Mouse (Mus musculus): ENCODE data around the gene Thap4. TPM values are rescaled to one million over a fixed set of nuclear protein-coding genes. Genes with fewer than 3 reads are reported as not detected.

The Thap4 gene
- polyA plus RNA-seq, 1 experiment from 2014 or later, result 13.0 TPM

DNA sequence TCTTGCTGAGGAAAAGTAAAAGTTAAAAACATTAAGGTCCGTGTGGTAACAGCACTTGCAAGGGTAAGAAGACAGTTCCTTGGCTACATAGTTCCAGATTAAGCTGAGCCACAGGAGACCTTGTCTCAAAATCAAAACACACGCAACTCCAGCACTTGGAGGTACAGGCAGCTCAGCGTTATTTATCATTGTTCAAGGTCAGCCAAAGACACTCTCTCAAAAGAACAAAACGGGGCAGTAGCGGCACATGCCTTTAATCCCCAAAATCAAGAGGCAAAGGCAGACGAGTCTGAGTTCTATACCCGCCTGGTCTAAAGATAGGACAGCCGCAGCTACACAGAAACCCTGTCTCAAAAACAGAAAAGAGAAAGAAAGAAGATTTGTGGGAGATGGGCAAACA lies 41.2 kb upstream of the Thap4 start:
- H3K27me3 ChIP-seq (ENCODE audit: insufficient read depth, low read length), result no peaks in the 10 kb centered on the region

DNA sequence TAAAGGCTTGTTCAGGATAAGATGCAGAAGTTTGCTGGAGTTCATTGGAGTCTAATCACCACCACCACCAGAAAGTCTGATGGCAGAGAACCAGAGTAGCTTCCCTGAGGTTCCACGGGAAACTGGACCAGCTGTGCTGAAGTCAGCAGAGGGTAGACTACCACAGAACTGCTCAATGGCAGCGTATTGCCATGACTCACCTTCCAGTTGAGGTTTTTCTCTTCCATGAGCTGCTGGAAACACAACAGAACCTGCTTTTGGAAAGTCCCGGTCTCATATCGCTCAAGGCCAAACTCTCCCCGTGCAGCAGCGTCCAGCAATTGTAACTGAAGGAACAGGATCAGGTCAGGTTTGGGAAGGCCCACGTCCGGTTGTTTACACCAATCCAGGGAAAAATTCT lies 39.9 kb upstream of the Thap4 start:
- Histone ChIP-seq H3K27ac (ENCODE audit: low read depth) (no peak overlapping the region), H3K27me3 (ENCODE audit: insufficient read depth, low read length) (no peaks in the 10 kb centered on the region), H3K9me3 (ENCODE audit: low read length) (no peaks in the 10 kb centered on the region), H3K4me3 (ENCODE audit: low read depth, low read length) (no peak overlapping the region), H3K4me1 (ENCODE audit: insufficient read depth) (no peaks in the 10 kb centered on the region), H3K9ac (replicated peaks) (no peak overlapping the region), H3K4me2 (ENCODE audit: low read depth, low read length) (no peak overlapping the region), H3K36me3 (replicated peaks; ENCODE audit: insufficient read depth, low read length) (peaks cover 57% of the 10 kb centered on the region)
- WGBS (ENCODE audit: insufficient replicate concordance), result 94% methylated on average over 8 of the region's 8 CpGs
- ATAC-seq, result no peak
- no peak for TF ChIP-seq CTCF (IDR thresholded peaks at IDR 0.05; ENCODE audit: low read depth)
- no peak for TF ChIP-seq EP300 (IDR thresholded peaks at IDR 0.05; ENCODE audit: low read depth)
- no peak for DNase-seq

More for the DNA sequence above, 41.2 kb upstream of the Thap4 start:
- TF ChIP-seq CTCF (IDR thresholded peaks at IDR 0.05; ENCODE audit: low read depth), result no peak
- no peak for TF ChIP-seq EP300 (IDR thresholded peaks at IDR 0.05; ENCODE audit: low read depth)
- H3K4me3 ChIP-seq (ENCODE audit: low read depth, low read length), result no peak overlapping the region
- H3K9me3 ChIP-seq (ENCODE audit: low read length), result no peaks in the 10 kb centered on the region
- H3K36me3 ChIP-seq (replicated peaks; ENCODE audit: insufficient read depth, low read length), result peaks cover 47% of the 10 kb centered on the region
- no peak overlapping the region for H3K27ac ChIP-seq (ENCODE audit: low read depth)
- DNase-seq, result no peak
- no peak for ATAC-seq
- peaks cover 2% of the 10 kb centered on the region for H3K4me1 ChIP-seq (ENCODE audit: insufficient read depth)
- H3K4me2 ChIP-seq (ENCODE audit: low read depth, low read length), result no peak overlapping the region
- no peak overlapping the region for H3K9ac ChIP-seq (replicated peaks)
- WGBS (ENCODE audit: insufficient replicate concordance), result 80% methylated on average over 8 of the region's 8 CpGs

DNA sequence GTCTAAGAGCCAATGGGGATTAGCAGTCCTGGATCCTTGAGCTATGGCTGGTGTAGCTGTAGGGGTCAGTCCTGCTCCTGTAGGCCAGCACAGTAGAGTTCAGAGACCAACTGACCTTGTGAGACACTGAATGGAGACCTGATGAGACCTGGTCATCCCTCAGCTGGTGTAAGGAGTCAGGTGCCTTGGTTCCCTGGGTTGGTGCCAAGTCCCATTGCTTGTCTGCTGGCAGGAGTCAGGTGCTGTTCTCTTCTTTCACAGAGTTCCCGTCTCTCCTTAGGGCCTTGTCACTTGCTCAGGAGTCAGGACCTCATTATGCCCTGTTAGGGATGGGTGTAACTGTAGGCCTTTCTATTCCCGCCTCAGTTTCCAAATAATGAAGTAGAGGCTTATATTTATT lies 32.2 kb upstream of the Thap4 start:
- Histone ChIP-seq H3K4me3 (ENCODE audit: low read depth, low read length) (no peak overlapping the region), H3K9ac (replicated peaks) (no peak overlapping the region), H3K27ac (ENCODE audit: low read depth) (no peak overlapping the region), H3K36me3 (replicated peaks; ENCODE audit: insufficient read depth, low read length) (peaks cover 72% of the 10 kb centered on the region), H3K4me1 (ENCODE audit: insufficient read depth) (no peaks in the 10 kb centered on the region), H3K27me3 (ENCODE audit: insufficient read depth, low read length) (no peaks in the 10 kb centered on the region), H3K4me2 (ENCODE audit: low read depth, low read length) (no peak overlapping the region), H3K9me3 (ENCODE audit: low read length) (no peaks in the 10 kb centered on the region)
- WGBS (ENCODE audit: insufficient replicate concordance), result 90% methylated on average over 2 of the region's 2 CpGs
- DNase-seq, result no peak
- ATAC-seq, result no peak
- TF ChIP-seq CTCF (IDR thresholded peaks at IDR 0.05; ENCODE audit: low read depth) (no peak), EP300 (IDR thresholded peaks at IDR 0.05; ENCODE audit: low read depth) (no peak)

DNA sequence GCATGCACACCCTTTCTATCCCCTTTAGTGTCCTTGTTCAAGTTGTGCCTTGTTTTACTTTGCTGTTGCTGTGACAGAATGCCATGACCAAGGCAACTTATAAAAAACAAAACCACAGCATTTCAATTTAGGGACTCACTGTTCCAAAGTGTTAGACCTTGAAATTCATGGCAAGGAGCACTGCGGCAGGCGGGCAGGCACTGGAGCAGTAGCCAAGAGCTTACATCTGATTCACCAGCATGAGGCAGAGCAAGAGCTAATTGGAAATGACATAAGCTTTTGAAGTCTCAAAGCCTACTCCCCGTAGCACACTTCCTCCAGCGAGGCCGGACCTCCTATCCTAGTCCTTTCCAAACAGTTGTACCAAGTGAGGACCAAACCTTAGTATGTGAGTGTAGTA lies 22.0 kb upstream of the Thap4 start:
- no peaks in the 10 kb centered on the region for H3K9me3 ChIP-seq (ENCODE audit: low read length)
- DNase-seq (no peak), ATAC-seq (no peak)
- no peak overlapping the region for H3K4me2 ChIP-seq (ENCODE audit: low read depth, low read length)
- H3K36me3 ChIP-seq (replicated peaks; ENCODE audit: insufficient read depth, low read length), result peaks cover 68% of the 10 kb centered on the region
- 94% methylated on average over 5 of the region's 5 CpGs for WGBS (ENCODE audit: insufficient replicate concordance)
- H3K27me3 ChIP-seq (ENCODE audit: insufficient read depth, low read length), result no peaks in the 10 kb centered on the region
- H3K27ac ChIP-seq (ENCODE audit: low read depth), result no peak overlapping the region
- H3K4me1 ChIP-seq (ENCODE audit: insufficient read depth), result no peaks in the 10 kb centered on the region
- H3K4me3 ChIP-seq (ENCODE audit: low read depth, low read length), result no peak overlapping the region
- TF ChIP-seq CTCF (IDR thresholded peaks at IDR 0.05; ENCODE audit: low read depth), result no peak
- no peak for TF ChIP-seq EP300 (IDR thresholded peaks at IDR 0.05; ENCODE audit: low read depth)
- H3K9ac ChIP-seq (replicated peaks), result no peak overlapping the region

DNA sequence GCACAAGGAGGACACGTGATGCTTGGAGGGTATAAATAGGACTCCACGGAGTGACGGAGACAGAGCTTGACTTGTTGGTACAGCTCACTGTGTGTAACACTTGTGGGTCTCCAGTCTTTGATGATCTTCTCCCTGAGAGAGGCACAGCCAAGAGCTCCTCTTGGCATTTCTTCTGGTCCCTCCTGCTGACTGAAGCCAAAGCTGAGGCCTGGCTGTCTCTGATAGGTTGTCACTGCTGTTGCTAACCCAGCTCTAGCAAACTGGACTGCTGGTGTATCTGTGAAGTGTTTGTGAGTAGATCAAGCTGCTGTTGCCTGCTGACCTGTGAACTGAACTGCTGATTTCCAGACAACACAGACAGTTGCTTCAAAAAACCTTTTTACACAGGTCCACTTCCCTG lies 15.2 kb upstream of the Thap4 start:
- Histone ChIP-seq H3K4me2 (ENCODE audit: low read depth, low read length) (no peak overlapping the region), H3K4me1 (ENCODE audit: insufficient read depth) (no peaks in the 10 kb centered on the region; the same call in 1 of the 2 replicates), H3K4me3 (ENCODE audit: low read depth, low read length) (no peak overlapping the region), H3K9ac (replicated peaks) (no peak overlapping the region), H3K9me3 (ENCODE audit: low read length) (no peaks in the 10 kb centered on the region), H3K27ac (ENCODE audit: low read depth) (no peak overlapping the region), H3K36me3 (replicated peaks; ENCODE audit: insufficient read depth, low read length) (peaks cover 29% of the 10 kb centered on the region), H3K27me3 (ENCODE audit: insufficient read depth, low read length) (no peaks in the 10 kb centered on the region)
- no peak for ATAC-seq
- WGBS (ENCODE audit: insufficient replicate concordance), result 95% methylated on average over 3 of the region's 3 CpGs
- DNase-seq, result no peak
- TF ChIP-seq EP300 (IDR thresholded peaks at IDR 0.05; ENCODE audit: low read depth), result no peak
- TF ChIP-seq CTCF (IDR thresholded peaks at IDR 0.05; ENCODE audit: low read depth), result no peak

DNA sequence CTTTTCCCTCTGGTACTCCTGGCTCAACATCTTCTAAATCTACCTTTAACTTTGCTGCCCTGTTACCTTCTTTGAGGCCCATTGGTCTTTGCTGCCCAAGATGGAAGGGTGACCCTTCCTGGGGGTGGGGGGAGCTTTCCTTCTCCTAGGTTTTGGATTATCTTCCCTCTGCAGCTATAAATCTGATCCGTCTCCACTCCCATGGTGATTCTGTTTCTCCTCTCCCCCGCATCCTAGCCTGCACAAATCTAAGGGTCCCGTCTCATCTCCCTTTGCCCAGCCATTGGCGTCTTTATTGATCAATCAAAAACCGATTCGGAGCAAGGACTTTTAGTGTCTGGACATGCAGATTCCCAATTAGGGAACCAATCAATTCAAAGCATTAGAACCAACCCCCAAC lies 12.9 kb upstream of the Thap4 start:
- 90% methylated on average over 6 of the region's 6 CpGs for WGBS (ENCODE audit: insufficient replicate concordance)
- ATAC-seq (no peak), DNase-seq (no peak)
- H3K36me3 ChIP-seq (replicated peaks; ENCODE audit: insufficient read depth, low read length), result peaks cover 13% of the 10 kb centered on the region
- no peak overlapping the region for H3K4me3 ChIP-seq (ENCODE audit: low read depth, low read length)
- no peak overlapping the region for H3K27ac ChIP-seq (ENCODE audit: low read depth)
- H3K9ac ChIP-seq (replicated peaks), result no peak overlapping the region
- H3K4me2 ChIP-seq (ENCODE audit: low read depth, low read length), result no peak overlapping the region
- H3K27me3 ChIP-seq (ENCODE audit: insufficient read depth, low read length), result no peaks in the 10 kb centered on the region
- peaks cover 11% of the 10 kb centered on the region for H3K4me1 ChIP-seq (ENCODE audit: insufficient read depth)
- TF ChIP-seq EP300 (IDR thresholded peaks at IDR 0.05; ENCODE audit: low read depth) (no peak), CTCF (IDR thresholded peaks at IDR 0.05; ENCODE audit: low read depth) (no peak)
- H3K9me3 ChIP-seq (ENCODE audit: low read length), result no peaks in the 10 kb centered on the region
